In genomic region chr11:67525841-67526240, GRCm38 (mm10) we compare ENCODE assay signal across 13 mouse cellular contexts.
DNase-seq lines count a peak whose midpoint lies in the region; ATAC-seq and TF ChIP-seq lines count a peak whose summit lies in the region.
"Had no signal": no experiment of that assay in that cellular context is flagged by ENCODE, and none has a peak within 500 bp of the region (broad histone marks: within the 10 kb centered on the region; RNA-seq: fewer than 3 reads in every experiment).

No protein-coding gene starts in this region.

- H3K27ac ChIP-seq in heart, embryonic 10.5 days: peak overlapping the region; percentile 10; the same call in 1 of the 2 replicates
- H3K27ac ChIP-seq in liver, adult 2 months (replicated peaks; ENCODE audit: insufficient read depth, low read depth, low read length): peak overlapping the region; percentile 63; the same call in 1 of the 2 replicates
- no peak overlapping the region for H3K27ac ChIP-seq in liver, embryonic 11.5 days (ENCODE audit: low read depth, low read length)
- H3K27ac ChIP-seq in bone marrow, adult 2 months (ENCODE audit: control insufficient read depth, insufficient read depth, low read depth, low read length, poor library complexity): peak overlapping the region; percentile 61; the same call in 1 of the 2 replicates
- peak overlapping the region; percentile 96 for H3K27ac ChIP-seq in macrophage
- H3K27ac ChIP-seq: hindbrain, embryonic 10.5 days; hindbrain, postnatal 0 days had no signal

- H3K9me3 ChIP-seq in heart, embryonic 10.5 days: no peaks in the 10 kb centered on the region
- H3K9me3 ChIP-seq in liver, embryonic 11.5 days (ENCODE audit: control insufficient read depth, low read length): no peaks in the 10 kb centered on the region
- H3K9me3 ChIP-seq: hindbrain, embryonic 10.5 days; liver, embryonic 15.5 days had no signal

- 32% methylated on average over 3 of the region's 3 CpGs for WGBS in heart, embryonic 10.5 days
- WGBS in liver, adult 2 months: 86% methylated on average over 3 of the region's 3 CpGs
- WGBS in liver, embryonic 11.5 days: 45% methylated on average over 3 of the region's 3 CpGs
- WGBS in bone marrow, adult 2 months: 74% methylated on average over 3 of the region's 3 CpGs
- 88% methylated on average over 3 of the region's 3 CpGs for WGBS in macrophage (ENCODE audit: missing documents)

- no peak overlapping the region for H3K4me2 ChIP-seq in liver, embryonic 11.5 days
- H3K4me2 ChIP-seq: liver, embryonic 15.5 days had no signal

- no peak for ATAC-seq in liver, embryonic 11.5 days (replicated peaks; ENCODE audit: low FRiP score)

- H3K4me1 ChIP-seq in heart, embryonic 10.5 days: peaks cover 41% of the 10 kb centered on the region
- peaks cover 21% of the 10 kb centered on the region for H3K4me1 ChIP-seq in liver, adult 2 months (ENCODE audit: control insufficient read depth, insufficient read depth, low read length)
- H3K4me1 ChIP-seq in liver, embryonic 11.5 days (replicated peaks; ENCODE audit: control insufficient read depth, insufficient read depth, low read length): peaks cover 18% of the 10 kb centered on the region
- H3K4me1 ChIP-seq in bone marrow, adult 2 months (ENCODE audit: control insufficient read depth, insufficient read depth, low read length): peaks cover 2% of the 10 kb centered on the region

- no peak for TF ChIP-seq CTCF in liver, adult 2 months (IDR thresholded peaks at IDR 0.05; ENCODE audit: low read depth, low read length)
- no peak for TF ChIP-seq CTCF in bone marrow, adult 2 months (IDR thresholded peaks at IDR 0.05; ENCODE audit: control insufficient read depth, insufficient read depth, low read length)

- H3K36me3 ChIP-seq in heart, embryonic 10.5 days: no peaks in the 10 kb centered on the region
- H3K36me3 ChIP-seq in liver, adult 2 months (ENCODE audit: control insufficient read depth, insufficient read depth, low read length): no peaks in the 10 kb centered on the region
- no peaks in the 10 kb centered on the region for H3K36me3 ChIP-seq in liver, embryonic 11.5 days (ENCODE audit: control insufficient read depth, insufficient read depth, low read length)
- no peaks in the 10 kb centered on the region for H3K36me3 ChIP-seq in macrophage (ENCODE audit: inconsistent target)
- H3K36me3 ChIP-seq: hindbrain, embryonic 10.5 days; liver, embryonic 15.5 days had no signal

- no peaks in the 10 kb centered on the region for H3K27me3 ChIP-seq in heart, embryonic 10.5 days (ENCODE audit: insufficient read depth, poor library complexity, severe bottlenecking)
- H3K27me3 ChIP-seq in liver, adult 2 months (ENCODE audit: control insufficient read depth, insufficient read depth, low read length): no peaks in the 10 kb centered on the region
- no peaks in the 10 kb centered on the region for H3K27me3 ChIP-seq in liver, embryonic 11.5 days (replicated peaks; ENCODE audit: control insufficient read depth, insufficient read depth, low read length)
- H3K27me3 ChIP-seq: liver, embryonic 15.5 days had no signal

- no peak for DNase-seq in heart, embryonic 10.5 days (ENCODE audit: low spot score)
- DNase-seq in heart, adult 18-20 months: no peak
- no peak for DNase-seq in liver, adult 2 months (ENCODE audit: extremely low read depth, low read depth, low spot score)
- DNase-seq in liver, embryonic 11.5 days (ENCODE audit: low spot score): no peak
- no peak for DNase-seq in spleen, postnatal 4 days (ENCODE audit: low spot score in 2 of 2)
- DNase-seq: cerebellum, adult 11-12 months; midbrain, embryonic 14.5 days had no signal

- H3K9ac ChIP-seq in liver, adult 2 months (ENCODE audit: low read depth, low read length): no peak overlapping the region
- H3K9ac ChIP-seq in liver, embryonic 11.5 days (ENCODE audit: low read depth, low read length): no peak overlapping the region
- H3K9ac ChIP-seq: liver, embryonic 15.5 days had no signal

- H3K4me3 ChIP-seq in heart, embryonic 10.5 days: no peak overlapping the region
- no peak overlapping the region for H3K4me3 ChIP-seq in liver, adult 2 months (ENCODE audit: insufficient read depth, low read depth, low read length)
- no peak overlapping the region for H3K4me3 ChIP-seq in liver, embryonic 11.5 days (ENCODE audit: low read depth, low read length)
- H3K4me3 ChIP-seq in bone marrow, adult 2 months (replicated peaks; ENCODE audit: control insufficient read depth, low read depth, low read length): no peak overlapping the region
- no peak overlapping the region for H3K4me3 ChIP-seq in macrophage (ENCODE audit: inconsistent target)
- H3K4me3 ChIP-seq: hindbrain, embryonic 10.5 days; liver, embryonic 15.5 days; myocyte had no signal

- no peak for TF ChIP-seq POLR2A in liver, adult 2 months (IDR thresholded peaks at IDR 0.05; ENCODE audit: extremely low read depth, insufficient read depth, low read length)
- TF ChIP-seq POLR2A in bone marrow, adult 2 months (IDR thresholded peaks at IDR 0.05; ENCODE audit: borderline replicate concordance, control insufficient read depth, low read depth, low read length): no peak

- no peaks in the 10 kb centered on the region for H3K79me2 ChIP-seq in liver, adult 2 months (ENCODE audit: control insufficient read depth, insufficient read depth, low read length)
- 0 out of 2 replicates have a peak, but pooled peaks cover 6% of the 10 kb centered on the region for H3K79me2 ChIP-seq in macrophage (ENCODE audit: inconsistent target)
